Mouse (Mus musculus): ENCODE measurements at regions not wholly inside any gene's neighbourhood (a gene's known extent, or its start where the extent isn't known, plus 50 kb on each side); places are given as distances from the start of the nearest gene placed in this dataset.

DNA sequence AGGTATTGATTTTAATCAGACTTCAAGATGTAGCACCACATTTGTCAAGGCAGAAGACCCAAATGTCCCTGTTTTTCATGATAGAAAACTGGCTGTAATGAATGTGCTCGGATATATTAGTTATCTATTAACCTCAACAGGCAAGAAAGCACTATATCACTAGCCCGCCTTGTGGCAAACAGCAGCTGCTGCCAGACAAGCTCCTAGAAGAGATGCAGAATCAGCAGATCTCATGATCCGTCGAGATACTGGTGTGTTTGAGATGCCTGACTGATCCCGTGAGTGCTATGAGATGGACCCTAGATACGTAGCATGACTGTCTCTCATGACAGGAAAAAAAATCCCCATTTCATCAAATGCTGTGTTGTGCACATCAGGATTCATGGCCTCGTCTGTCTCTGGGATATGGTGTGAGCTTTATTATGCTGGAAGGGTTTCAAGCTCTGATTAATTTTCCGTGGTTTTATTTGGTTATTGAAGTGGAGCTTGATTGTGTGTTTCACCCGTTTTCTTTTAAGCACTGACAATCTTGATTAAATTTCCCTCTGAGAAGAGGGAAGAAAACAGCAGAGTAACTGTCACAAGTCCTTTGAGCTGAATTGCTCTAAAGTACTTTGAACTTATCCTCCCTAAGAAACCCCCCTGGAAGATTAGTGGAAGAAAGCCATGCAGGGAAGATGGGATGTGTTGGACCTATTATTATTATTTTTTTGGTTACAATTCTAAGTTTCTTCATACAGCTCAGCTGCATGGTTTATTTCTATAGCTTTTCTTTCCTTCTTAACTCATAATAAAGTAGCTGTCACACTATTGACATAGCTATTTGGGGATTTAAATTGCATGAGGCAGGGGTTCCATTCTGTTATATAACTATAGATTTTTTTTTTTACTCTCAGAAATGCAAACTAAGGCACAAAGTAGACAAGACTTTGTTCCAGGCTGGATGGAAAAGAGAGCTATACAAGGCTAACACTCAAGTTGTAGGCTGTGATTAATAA, 287.4 kb upstream of the Frg1 start:
- no peaks in the 10 kb centered on the region for H3K27me3 ChIP-seq (replicated peaks)
- H3K9ac ChIP-seq: no peak overlapping the region
- H3K4me1 ChIP-seq (replicated peaks): no peaks in the 10 kb centered on the region
- no peaks in the 10 kb centered on the region for H3K36me3 ChIP-seq
- H3K27ac ChIP-seq (ENCODE audit: poor library complexity, severe bottlenecking): no peak overlapping the region
- WGBS: 71% methylated on average over 9 of the region's 9 CpGs
- H3K4me2 ChIP-seq: no peak overlapping the region
- no peaks in the 10 kb centered on the region for H3K9me3 ChIP-seq (replicated peaks)
- H3K4me3 ChIP-seq: no peak overlapping the region
- ATAC-seq (ENCODE audit: insufficient number of reproducible peaks, low FRiP score): no peak
